Mouse (Mus musculus) v-Abl transformed pro-B cells (cell line): ENCODE data around the gene G2e3.

Source experiments
- in situ Hi-C, 2 experiments: fragments of 400-800 bp; cut with MboI; formaldehyde crosslinking; loops; one replicate each; pipeline ENCODE4 v1.15.1; 2025; ENCODE audit not compliant: unreplicated experiment in 2 of 2

The G2e3 gene

GRCm38 (mm10) chr12:51347988-51348697, at the start of gene G2e3:
Gene G2e3, plus strand, starts transcription at chr12:51348061.
- in situ Hi-C loops = no loop called here

GRCm38 (mm10) chr12:51323604-51324003, 24.3 kb upstream of the G2e3 start:
- in situ Hi-C loops = no loop called here

- in situ Hi-C loops = no loop called here
These were observed 21.0 kb upstream of the G2e3 start for GRCm38 (mm10) chr12:51326819-51327218.

- in situ Hi-C loops = no loop called here
These were observed 10.8 kb upstream of the G2e3 start for GRCm38 (mm10) chr12:51337014-51337413.

- in situ Hi-C loops = no loop called here
These were observed 1.7 kb upstream of the G2e3 start for GRCm38 (mm10) chr12:51346121-51346520.

GRCm38 (mm10) chr12:51348698-51348998, 787 bp downstream of the G2e3 start:
- in situ Hi-C loops = no loop called here

- in situ Hi-C loops = loop anchor here in 1 of 2 experiments (10.0 kb wide), 1 partner anchor 1250 kb away; no protein-coding TSS in a partner anchor
These were observed 7.4 kb downstream of the G2e3 start for GRCm38 (mm10) chr12:51355296-51355695.

GRCm38 (mm10) chr12:51361294-51361693, 13.4 kb downstream of the G2e3 start:
- in situ Hi-C loops = no loop called here

- in situ Hi-C loops = no loop called here
These were observed 15.0 kb downstream of the G2e3 start for GRCm38 (mm10) chr12:51362898-51363297.

- in situ Hi-C loops = no loop called here
These were observed 20.6 kb downstream of the G2e3 start for GRCm38 (mm10) chr12:51368504-51368903.

- in situ Hi-C loops = loop anchor here (25.0 kb wide), 1 partner anchor 610 kb away; no protein-coding TSS in a partner anchor
These were observed 29.4 kb downstream of the G2e3 start, which contains the start of gene Scfd1 for GRCm38 (mm10) chr12:51377003-51377887. Gene Scfd1, plus strand, starts transcription at chr12:51377510.

- in situ Hi-C loops = loop anchor here (25.0 kb wide), 1 partner anchor 609 kb away; no protein-coding TSS in a partner anchor
These were observed 30.0 kb downstream of the G2e3 start for GRCm38 (mm10) chr12:51377888-51378190.

GRCm38 (mm10) chr12:51399871-51400270, 52.0 kb downstream of the G2e3 start:
- in situ Hi-C loops = loop anchor here (5.0 to 25.0 kb wide), 5 partner anchors 222 to 1435 kb away; no protein-coding TSS in a partner anchor

- in situ Hi-C loops = loop anchor here (5.0 to 10.0 kb wide), 4 partner anchors 220 to 1433 kb away; no protein-coding TSS in a partner anchor
These were observed 54.3 kb downstream of the G2e3 start for GRCm38 (mm10) chr12:51402060-51402698.

- in situ Hi-C loops = loop anchor here (5.0 to 10.0 kb wide), 4 partner anchors 218 to 1431 kb away; no protein-coding TSS in a partner anchor
These were observed 56.2 kb downstream of the G2e3 start for GRCm38 (mm10) chr12:51403987-51404586.

- in situ Hi-C loops = no loop called here
These were observed 63.5 kb downstream of the G2e3 start for GRCm38 (mm10) chr12:51411362-51411761.
